Mouse (Mus musculus): ENCODE measurements around the gene Dynlt1b.
A peak's percentile ranks its signal among the peaks of the same experiment; 100 is the strongest.
"Not testable (repeated sequence)": the region's sequence is repeated elsewhere in the genome, so short reads cannot be mapped to it uniquely, and the experiment has no call there.

Dynlt1b gene

DNA sequence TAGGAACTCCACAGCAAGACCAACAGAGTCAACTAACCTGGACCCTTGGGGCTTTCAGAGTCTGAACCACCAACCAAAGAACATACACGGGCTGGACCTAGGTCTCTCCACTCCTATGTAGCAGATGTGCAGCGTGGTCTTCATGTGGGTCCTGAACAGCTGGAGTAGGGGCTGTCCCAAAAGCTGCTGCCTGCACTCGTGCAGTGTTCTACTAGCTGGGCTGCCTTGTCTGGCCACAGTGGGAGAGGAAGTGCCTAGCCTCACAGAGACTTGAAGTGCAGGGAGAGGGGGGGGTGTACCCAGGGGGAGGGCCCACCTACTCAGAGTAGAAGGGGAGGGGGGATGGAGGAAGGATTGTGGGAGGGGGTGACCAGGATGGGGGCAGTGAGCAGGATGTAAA, 7.1 kb upstream of the Dynlt1b start:
- not testable (repeated sequence) for DNase-seq (ENCODE audit: low read depth, low spot score)

DNA sequence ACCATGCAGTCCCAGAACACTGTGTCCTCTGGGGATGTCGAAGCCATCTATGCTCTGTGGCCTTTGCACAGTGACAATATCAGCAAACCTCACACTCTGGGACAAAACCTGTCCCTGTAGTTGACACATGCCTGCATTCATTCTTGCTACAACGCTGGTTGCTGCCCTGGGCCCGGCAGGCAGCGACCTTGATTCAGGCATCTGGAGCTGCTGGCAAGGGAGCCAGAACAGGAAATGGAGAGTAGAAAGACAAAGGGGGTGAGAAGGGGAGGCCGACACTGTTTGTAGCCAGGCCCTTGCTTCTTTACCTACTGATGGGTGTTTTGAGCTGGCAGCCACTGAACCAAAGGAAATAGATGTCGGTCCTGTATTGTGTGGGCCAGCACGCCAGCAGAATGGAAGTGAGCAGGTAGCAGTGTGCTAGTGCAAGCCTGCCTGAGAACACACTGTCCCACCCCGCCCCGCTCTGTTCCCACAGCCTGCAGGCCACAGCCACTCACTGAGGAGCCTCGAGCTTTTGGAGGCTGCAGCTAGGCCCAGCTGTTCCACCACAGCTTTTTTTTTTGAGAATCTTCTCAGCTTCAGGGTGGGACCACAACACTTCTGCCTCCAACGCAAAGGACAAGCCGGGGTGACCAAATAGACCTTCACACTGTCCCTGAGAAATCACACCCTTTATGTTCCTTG, 5.5 kb upstream of the Dynlt1b start:
- peak; percentile 70 for DNase-seq (ENCODE audit: low read depth, low spot score)

DNA sequence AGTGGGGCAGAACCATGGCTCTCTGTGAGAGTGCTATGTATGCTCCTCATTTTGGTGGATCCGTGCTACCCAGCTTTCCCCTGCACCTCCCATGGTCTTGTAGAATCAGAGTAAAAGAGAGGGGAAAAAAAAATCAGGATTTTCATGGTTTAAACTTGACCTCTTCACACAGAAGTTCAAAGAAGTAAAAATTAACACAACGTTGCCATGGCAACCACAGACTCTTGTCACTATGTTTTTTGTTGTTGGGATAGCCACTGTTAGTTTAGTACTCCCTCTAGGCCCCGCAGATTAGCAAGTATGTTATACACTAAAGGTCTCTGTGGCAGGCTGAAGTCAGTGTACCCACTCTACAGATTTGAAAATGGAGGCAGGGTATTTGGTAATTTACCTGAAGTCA, 4.6 kb upstream of the Dynlt1b start:
- DNase-seq (ENCODE audit: low read depth, low spot score), result peak; percentile 66

DNA sequence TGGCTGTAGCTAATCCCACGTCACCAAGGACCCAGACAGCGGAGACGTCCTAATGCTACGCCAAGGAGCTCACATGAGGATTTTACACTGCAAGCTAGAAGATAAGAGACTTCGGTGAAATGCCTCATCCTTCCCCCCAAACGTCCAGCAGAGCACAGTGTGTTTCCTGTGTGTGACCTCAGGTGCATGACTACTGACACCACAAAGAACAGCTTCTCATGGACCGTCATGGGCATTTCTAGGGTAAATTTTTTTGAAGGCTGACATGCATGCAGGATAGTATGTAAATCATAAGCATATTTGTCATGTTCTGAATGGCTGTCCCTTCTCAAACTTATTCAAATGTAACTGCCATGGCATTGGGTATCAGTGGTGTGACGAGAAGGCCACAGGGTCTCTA, 3.0 kb upstream of the Dynlt1b start:
- not testable (repeated sequence) for DNase-seq (ENCODE audit: low read depth, low spot score)

DNA sequence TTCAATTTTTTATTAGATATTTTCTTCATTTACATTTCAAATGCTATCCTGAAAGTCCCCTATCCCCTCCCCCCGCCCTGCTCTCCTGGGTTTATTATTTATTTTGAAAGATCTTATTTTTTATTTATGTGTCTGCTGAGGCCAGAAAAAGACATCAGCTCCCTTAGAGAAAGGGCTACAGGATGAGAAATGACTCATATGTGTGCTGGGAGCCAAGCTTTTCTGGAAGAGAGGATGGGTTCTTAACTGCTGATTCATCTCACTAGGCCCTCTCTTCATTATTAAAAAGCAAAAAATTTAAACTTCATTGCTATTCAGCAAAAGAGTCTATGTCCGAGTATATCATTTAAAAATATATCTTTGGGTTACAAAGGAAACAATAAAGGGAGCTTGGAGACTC, 986 bp upstream of the Dynlt1b start:
- not testable (repeated sequence) for DNase-seq (ENCODE audit: low read depth, low spot score)

DNA sequence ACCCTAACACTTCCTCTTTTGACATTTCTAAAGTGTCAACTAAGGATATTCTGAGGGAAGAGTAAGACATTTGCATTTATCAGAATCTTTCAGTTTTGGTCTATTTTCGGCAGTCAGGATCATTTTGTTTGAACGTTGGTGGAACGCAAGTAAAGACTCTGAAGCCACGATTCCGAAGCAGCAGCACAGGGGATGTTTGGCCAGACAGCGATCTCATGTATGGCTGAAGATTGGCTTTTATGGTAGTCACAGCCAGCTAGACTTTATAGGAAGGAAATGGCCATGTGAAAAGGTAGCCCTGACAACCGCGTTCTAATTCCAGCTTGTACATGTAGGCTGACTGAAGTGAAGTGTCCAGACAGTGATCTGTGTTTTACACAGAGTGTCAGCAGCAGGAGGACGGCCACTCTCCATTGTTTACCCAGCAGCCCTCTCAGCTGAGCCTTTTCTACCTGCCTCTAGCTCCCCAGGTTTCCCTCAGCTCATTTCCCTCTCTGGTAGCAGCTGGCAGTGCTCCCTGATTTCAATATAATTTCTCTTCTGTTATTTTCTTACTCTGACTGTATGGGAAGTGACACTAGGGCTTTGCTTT, 594 bp downstream of the Dynlt1b start:
- not testable (repeated sequence) for DNase-seq (ENCODE audit: low read depth, low spot score)

DNA sequence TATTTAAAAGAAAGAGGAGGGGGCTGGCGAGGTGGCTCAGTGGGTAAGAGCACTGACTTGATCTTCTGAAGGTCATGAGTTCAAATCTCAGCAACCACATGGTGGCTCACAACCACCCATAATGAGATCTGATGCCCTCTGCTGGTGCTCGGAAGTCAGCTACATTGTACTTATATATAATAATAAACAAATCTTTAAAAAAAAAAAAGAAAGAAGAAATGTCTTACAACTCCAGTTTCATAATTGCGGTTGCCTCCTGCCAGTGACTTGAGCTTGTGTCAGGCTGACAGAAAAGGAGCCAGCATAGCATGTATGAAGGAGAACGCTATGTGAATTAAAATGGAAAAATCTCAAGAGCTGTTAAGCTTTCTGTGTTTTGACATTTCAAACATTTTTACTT, 2.5 kb downstream of the Dynlt1b start:
- DNase-seq (ENCODE audit: low read depth, low spot score), result peak; percentile 29

DNA sequence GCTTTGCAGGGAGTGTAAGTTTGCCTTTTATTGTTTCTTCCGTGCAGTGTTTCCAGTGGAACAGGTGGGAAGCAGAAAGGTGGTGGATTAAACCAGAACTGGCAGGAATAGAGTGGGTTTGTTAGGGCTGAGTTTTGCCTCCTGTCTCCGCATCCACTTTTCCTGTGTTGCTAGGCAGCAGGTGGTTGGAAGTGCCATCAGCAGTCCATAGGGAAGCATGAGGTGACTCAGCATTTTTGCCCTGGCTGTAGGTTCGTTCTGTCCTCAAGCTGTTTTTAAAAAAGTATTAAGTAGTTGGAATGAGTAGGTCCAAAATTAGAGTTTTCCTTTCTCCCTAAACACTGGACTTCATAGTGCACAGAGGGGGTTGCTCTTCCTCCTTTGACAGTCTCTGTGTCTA, 3.8 kb downstream of the Dynlt1b start:
- peak; percentile 93 for DNase-seq (ENCODE audit: low read depth, low spot score)

DNA sequence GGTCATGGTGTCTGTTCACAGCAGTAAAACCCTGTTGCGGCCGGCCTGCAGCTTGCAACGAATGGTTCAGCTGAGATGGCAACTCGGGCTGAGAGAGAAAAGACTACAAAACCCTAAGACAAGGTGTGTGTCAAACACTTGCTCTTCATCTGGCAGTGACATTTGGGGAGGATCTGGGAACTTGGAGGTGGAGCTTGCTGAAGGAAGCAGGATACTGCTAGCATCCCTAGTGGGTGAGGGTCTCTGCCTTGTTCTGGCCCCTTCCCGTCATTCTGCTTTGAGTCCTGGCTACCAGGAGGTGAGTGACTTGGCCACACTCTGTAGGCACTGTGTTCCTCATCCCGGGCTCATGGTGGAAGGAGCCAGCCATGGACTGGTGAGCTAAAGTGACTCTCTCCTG, 8.2 kb downstream of the Dynlt1b start:
- not testable (repeated sequence) for DNase-seq (ENCODE audit: low read depth, low spot score)

DNA sequence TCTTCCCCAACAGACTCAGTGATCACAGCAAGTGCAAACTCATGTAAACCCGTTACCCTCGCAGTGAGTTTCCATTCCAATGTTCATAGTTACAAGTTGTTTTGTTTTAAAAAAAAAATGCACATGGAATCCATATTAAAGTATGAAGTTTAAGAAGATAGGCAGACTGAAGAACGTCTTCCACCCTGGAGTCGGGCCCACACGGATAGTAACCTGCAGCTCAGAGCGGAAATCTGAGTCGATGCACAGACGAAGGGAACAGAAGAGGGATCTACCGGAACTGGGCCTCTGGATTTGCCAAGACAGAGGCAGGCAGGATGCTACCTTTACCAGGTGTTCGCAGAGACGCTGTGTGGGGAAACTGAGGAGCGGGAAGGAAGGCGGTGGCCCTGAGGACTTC, 10.0 kb downstream of the Dynlt1b start:
- DNase-seq (ENCODE audit: low read depth, low spot score), result peak; percentile 29

DNA sequence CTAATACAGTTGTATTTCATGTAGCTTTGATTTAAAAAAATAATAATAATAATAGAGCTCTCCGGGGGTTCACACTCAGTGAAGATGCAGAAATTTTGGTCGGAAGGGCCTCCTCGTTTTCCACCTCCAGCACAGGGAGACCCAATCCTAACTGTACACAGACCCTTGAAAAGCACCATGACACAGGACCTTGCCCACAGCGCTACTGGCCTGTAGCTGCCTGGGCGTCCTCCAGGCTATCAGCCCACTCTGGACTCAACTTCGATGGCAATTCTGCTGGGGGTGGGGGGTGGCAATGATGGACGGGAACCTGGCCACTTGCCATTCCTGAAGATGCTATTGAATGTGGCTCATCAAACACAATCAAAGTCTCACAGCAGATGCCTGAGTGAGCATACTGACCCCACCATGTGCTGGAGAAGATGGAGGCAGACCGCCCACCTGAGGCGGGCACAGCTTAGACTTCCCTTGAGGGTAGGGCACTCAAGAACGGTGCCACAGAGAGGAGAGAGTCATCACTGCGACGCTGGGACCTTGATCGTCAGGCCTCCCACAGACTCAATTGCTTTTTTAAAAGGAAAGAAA, 10.7 kb downstream of the Dynlt1b start:
- DNase-seq (ENCODE audit: low read depth, low spot score), result peak; percentile 8

DNA sequence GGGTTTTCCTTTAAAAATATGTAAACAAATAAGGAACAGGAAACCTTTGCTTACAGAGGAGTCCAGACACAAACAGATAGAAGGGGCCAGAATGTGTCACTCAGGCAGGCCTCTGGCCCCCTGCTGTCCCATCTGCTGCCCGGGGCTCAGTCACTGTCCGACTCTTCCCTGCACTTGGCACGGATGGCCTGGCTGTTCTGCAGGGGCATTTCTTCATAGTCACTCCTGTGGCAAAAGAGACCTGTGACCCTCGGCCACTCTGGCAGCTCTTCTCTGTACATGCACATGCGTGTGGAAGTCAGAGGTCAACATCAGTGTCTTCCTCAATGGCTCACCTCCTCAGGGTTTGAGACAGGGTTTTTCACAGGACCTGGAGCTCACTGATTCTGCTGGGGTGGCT, 11.3 kb downstream of the Dynlt1b start:
- DNase-seq (ENCODE audit: low read depth, low spot score), result not testable (repeated sequence)

DNA sequence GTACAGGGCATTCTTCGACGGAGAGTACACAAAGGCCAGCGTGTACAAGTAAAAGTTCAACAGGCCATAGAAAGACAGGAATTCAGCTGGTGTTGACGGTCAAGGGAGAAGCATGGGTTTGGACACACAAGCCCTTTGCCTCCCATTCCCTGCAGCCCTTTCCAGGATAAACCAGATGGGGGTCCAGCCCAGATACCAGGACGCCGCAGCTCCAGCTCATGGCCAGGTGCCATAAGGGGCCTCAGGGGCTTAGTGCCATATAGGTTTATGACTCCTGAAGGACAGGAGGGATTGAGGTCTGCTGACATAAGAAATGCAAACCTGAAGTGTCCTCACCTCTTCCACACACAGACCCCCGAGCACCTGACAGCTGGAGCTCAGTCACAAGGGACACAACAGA, 12.6 kb downstream of the Dynlt1b start:
- not testable (repeated sequence) for DNase-seq (ENCODE audit: low read depth, low spot score)

DNA sequence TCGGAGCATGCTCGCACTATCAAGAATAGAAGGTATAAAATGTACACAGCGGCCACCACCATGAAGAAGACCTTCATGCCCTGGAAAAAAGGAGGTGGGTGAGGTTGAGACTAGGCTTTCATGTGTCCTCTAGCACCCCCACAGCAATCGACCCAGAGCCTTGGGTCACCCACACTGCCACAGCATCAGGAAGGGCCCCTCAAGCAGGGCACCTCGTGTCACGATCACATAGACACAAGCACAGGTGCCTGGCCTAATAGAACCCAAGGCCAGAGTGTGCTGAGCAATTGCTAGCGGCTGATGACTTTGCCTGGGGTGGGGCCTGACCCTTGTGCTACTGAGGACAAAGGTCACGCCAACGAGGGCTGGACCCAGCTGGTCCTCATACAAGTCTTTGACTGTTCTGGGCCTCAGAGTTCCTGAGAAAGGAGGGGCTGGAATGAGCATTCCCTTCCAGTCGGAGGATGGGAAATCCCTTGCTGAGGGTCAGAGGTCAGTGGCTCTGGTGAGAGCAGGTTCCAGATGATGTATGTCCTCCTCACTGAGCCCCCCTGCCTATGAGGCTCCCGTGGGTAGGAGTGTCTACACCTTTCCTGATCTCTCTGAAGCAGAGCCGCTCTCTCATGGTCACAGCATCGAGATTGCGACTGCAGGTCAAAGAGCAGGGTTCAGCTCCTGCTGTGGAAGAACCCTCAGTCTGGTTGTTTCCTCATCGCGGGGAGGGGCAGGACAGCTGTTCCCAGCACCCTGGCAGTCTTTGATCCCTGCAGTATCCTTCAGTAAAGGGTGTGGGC, 16.1 kb downstream of the Dynlt1b start:
- peak; percentile 59 for DNase-seq (ENCODE audit: low read depth, low spot score)

DNA sequence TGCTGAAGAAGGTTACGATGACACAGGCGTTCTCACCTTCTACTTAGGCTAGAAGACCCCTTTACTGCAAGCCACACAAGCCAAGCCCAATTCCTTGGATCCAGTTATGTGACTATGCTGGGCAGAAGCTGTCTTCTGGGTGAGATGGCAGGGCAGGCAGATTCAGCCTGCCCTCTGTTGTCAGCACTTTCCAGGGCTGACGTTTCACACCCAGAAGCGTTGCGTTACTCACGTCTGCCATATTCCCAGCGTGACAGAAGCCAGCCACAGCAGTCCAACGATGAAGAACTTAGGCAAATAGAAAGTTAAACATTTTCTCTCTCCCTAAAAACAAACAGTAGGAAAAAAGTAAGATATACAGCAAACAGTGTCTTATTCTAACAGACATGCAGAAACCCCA, 18.4 kb downstream of the Dynlt1b start:
- DNase-seq (ENCODE audit: low read depth, low spot score), result not testable (repeated sequence)

DNA sequence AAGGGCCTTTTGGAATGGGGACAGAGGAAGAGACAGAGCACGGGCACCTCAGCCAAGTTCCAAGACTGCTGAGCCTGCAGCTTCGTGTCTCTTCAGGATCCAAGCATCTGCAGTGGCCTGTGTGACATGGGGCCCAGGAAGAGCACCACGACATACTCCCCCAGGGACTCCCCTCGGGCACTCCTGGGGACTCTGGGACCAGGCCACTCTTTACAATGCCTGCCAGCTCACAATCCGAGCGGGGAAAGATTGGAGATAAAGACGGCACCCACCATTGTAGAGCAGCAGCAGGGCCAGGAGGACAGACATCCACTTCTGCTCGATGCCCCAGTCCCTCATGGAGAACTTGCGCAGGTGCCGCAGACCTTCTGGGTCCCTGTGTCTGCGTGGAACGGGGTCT, 19.3 kb downstream of the Dynlt1b start:
- not testable (repeated sequence) for DNase-seq (ENCODE audit: low read depth, low spot score)

DNA sequence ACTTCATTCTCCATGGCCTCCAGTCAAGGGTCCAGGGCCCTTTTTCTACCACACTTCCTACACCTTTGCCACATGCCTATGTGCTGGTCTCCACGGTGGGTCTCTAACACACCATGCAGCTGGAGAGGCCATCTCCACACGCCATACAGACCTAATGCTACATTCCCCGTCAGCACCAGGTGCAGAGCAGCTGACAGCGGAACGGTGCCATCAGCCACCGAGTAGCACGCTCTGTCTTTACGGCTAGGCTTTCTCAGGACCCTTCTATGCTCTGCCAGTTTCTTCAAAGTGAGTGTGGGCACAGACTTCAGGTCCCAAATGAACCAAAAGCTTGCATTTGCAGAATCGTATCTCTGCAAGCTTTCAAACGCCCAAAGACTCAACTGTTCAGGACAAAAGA, 21.3 kb downstream of the Dynlt1b start:
- not testable (repeated sequence) for DNase-seq (ENCODE audit: low read depth, low spot score)

DNA sequence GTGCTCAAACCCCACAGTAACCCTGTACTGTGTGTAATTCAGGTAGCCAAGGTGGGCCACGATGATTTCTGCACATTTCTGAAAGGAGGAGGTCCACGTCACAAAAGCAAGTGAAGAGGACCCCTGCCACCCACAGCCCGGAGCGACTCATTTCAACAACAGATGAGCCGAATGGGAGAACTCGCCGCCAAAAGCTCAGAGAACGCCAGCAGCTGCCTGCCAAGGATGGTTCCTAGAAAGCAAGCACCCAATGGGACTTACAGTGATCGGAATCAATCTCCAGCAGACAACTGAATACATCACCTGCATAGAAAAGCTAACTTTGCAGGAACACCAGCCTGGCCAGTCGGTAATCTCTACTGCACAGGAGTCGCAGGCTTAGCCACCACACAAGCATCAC, 22.8 kb downstream of the Dynlt1b start:
- not testable (repeated sequence) for DNase-seq (ENCODE audit: low read depth, low spot score)

DNA sequence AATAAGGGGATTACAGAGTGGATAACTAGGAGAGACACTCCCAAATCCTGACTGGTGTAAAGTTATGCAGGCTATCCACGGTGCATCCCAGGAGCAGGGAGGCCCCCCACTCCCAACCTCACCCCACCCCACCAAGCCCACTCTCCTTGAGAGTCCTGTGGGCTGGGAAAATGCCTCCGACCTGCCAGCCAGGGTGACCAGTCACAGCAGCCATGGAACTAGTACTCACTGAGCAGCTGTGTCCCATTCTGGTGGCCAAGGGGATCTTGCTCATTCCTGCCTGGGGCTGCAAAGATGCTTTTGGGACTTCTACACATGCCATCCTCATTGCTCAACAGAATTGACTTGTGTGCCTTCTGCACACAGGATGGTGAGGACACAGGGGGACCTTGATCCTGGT, 24.8 kb downstream of the Dynlt1b start:
- DNase-seq (ENCODE audit: low read depth, low spot score), result not testable (repeated sequence)

DNA sequence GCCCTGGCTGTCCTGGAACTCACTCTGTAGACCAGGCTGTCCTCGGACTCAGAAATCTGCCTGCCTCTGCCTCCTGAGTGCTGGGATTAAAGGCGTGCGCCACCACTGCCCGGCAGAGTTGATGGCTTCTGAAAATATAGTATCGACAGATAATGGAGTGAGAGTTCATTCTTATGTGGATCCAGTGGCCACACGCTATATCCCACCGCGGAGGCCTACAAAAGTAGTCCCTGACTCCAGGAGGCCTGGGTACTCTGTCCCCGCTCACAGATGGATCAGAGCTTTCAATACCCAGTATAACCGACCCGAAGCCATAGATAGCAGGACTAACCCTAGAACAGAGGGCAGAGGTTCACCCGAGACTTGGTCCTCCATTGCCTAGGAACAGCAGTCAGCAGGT, 26.0 kb downstream of the Dynlt1b start:
- DNase-seq (ENCODE audit: low read depth, low spot score), result not testable (repeated sequence)

DNA sequence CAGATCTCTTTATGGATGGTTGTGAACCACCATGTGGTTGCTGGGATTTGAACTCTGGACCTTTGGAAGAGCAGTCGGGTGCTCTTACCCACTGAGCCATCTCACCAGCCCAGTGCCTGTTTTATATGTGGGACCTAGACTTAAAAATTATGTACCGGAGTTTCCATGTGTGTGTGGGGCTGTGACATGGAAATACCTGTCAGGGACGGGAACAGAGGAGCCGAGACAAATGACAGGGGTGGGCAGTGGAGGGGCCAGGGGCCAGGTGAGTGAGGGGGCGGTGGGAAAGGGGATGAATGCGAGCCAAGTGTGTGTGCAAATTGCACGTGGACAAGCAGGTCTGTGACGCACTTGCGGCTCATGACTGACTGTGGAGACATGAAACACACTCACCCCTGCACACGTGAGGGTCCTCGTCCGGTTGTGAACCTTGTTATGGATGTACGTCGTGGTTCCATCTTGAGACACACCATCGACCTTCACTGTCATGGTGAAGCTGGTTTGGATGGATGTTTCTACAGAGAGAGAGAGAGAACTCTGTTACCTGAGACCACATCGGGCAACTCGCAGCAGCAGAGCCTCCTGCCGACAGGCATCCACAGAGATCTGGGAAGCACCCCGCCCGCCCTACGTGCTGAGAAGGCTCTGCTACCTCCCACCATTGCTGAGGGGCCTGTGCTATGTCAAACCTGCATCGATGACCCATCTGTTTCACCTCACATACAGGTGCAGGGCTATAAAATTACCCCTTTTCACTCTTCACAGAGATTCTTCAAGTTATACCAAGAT, 26.9 kb downstream of the Dynlt1b start:
- DNase-seq (ENCODE audit: low read depth, low spot score), result peak; percentile 46

All from ZHBTc4 (cell line).